Mouse (Mus musculus) heart, embryonic 10.5 days (tissue): ENCODE results near the gene Fev. TPM values are rescaled to one million over a fixed set of nuclear protein-coding genes. Genes with fewer than 3 reads are reported as not detected.

Experiments
- DNase-seq: peaks from one replicate; pipeline ENCODE4 v3.0.0-alpha.2; 2017; ENCODE audit warnings: low spot score
- H3K27ac ChIP-seq: fragments of 300-500 bp; sonication (generic); 2 replicates; pipeline ENCODE4 v1.5.1; 2016; ENCODE audit warnings: mild to moderate bottlenecking
- H3K27me3 ChIP-seq: fragments of 300-500 bp; sonication (generic); 2 replicates; pipeline ENCODE4 v1.6.1; 2016; ENCODE audit warnings: mild to moderate bottlenecking; ENCODE audit not compliant: poor library complexity, insufficient read depth, severe bottlenecking
- H3K36me3 ChIP-seq: fragments of 300-500 bp; sonication (generic); 2 replicates; pipeline ENCODE4 v1.6.1; 2016; ENCODE audit warnings: mild to moderate bottlenecking, moderate library complexity
- H3K4me1 ChIP-seq: fragments of 300-500 bp; sonication (generic); 2 replicates; pipeline ENCODE4 v1.6.1; 2016; ENCODE audit warnings: mild to moderate bottlenecking
- H3K4me3 ChIP-seq: fragments of 300-500 bp; sonication (generic); 2 replicates; pipeline ENCODE4 v1.5.1; 2016; ENCODE audit warnings: mild to moderate bottlenecking, moderate library complexity
- H3K9me3 ChIP-seq: fragments of 300-500 bp; sonication (generic); 2 replicates; pipeline ENCODE4 v1.6.1; 2016; ENCODE audit warnings: mild to moderate bottlenecking, moderate library complexity
- WGBS: fragments of 180-500 bp; shearing (Covaris S2); methylation state at CpG from one replicate; pipeline ENCODE4 v1.1.7; 2016; 5-methylcytosine and 5-hydroxymethylcytosine counted together
- polyA plus RNA-seq: library from polyadenylated mRNA; unstranded; fragments of >200 nt; fragmentation: Nextera tagmentation; extraction: Ambion mirVana; gene quantifications from 2 replicates; pipeline ENCODE4 v1.2.1, GENCODE M21; 2016

The Fev gene
- polyA plus RNA-seq, 1 experiment from 2014 or later, result 1.4 TPM

GRCm38 (mm10) chr1:74892351-74893133 lies 7.3 kb upstream of the Fev start:
- Histone ChIP-seq H3K27ac (no peak overlapping the region), H3K4me1 (peaks cover 13% of the 10 kb centered on the region), H3K27me3 (peaks cover 99% of the 10 kb centered on the region), H3K9me3 (no peaks in the 10 kb centered on the region), H3K36me3 (no peaks in the 10 kb centered on the region), H3K4me3 (peak overlapping the region; percentile 24; the same call in 1 of the 2 replicates)
- 2% methylated on average over 39 of the region's 39 CpGs for WGBS
- no peak for DNase-seq

- Histone ChIP-seq H3K27me3 (peaks cover 99% of the 10 kb centered on the region), H3K9me3 (no peaks in the 10 kb centered on the region), H3K27ac (no peak overlapping the region), H3K4me1 (peaks cover 10% of the 10 kb centered on the region), H3K4me3 (no peak overlapping the region), H3K36me3 (no peaks in the 10 kb centered on the region)
- 0% methylated on average over 8 of the region's 8 CpGs for WGBS
- no peak for DNase-seq
Observed at GRCm38 (mm10) chr1:74891513-74891912, 6.3 kb upstream of the Fev start.

DNA sequence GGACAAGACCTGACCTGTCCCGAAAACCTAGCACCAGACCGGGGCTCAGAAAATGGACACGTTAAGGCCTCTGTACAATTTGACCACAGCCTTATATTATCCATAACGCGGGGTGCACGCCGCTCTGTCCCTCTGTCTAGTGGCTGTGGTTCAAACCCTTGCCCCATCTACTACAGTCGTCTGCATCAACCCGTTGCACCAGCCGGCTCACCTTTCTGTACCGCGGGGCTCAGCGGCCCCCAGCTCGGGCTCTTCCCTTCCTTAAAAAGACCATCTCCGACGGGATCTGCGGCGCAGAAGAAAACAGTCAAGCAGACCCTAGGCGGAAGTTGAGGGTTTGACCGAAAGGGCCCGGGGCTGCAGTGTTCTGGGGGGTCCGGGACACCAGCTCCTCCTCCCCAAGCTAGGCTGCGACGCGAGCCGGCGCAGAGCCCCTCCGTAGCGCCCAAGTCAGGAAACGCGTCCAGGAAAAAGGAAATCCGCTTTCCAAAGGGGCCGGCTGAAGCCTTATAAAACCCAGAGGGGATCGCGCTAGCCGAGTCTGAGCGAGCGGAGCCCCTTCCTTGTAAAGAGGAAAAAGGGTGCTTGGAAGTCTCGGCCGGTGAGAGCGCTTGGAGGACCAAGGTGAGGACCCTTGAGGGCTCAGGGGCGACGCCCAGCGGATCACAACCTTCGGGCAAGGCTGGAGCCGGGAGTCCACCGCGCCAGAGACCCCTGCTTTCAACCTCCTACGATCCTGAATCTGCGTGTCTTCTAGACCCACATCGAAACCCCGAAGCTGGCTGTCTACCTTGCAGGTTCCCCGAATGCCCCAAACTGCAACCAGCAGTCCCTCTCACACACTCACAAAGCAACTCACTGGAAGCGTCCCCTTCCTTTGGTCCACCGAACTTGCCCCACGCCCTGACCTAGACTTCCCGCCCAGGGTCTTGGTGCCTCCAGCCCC lies 750 bp downstream of the Fev start:
- 1% methylated on average over 57 of the region's 57 CpGs for whole genome bisulfite sequencing
- Histone ChIP-seq H3K27me3 (peaks cover 98% of the 10 kb centered on the region), H3K9me3 (no peaks in the 10 kb centered on the region), H3K4me1 (peaks cover 31% of the 10 kb centered on the region), H3K36me3 (no peaks in the 10 kb centered on the region), H3K4me3 (peak overlapping the region; percentile 59), H3K27ac (peak overlapping the region; percentile 72)
- DNase-seq, result no peak

DNA sequence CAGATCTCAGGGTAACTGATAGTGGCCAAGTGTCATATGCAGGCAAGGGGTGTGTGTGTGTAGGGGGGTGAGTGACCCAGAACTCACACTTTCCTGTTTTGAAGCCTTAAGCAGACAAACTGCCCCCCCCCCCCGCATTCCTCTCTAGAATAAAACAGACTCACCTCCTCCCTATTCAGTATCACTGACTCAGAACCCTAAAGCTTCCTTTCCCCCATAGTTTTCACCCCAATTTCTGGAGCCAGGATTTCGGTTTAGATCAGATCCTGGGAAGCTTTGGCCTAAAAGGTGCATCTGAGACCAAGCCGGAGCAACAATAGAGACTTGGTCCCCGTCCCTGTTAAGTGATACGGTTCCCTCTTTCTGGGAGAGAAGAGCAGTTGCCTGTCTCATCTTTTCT lies 1.8 kb downstream of the Fev start:
- H3K27ac ChIP-seq, result no peak overlapping the region
- H3K4me3 ChIP-seq, result no peak overlapping the region
- H3K4me1 ChIP-seq, result peaks cover 31% of the 10 kb centered on the region
- 8% methylated on average over 5 of the region's 5 CpGs for WGBS
- no peak for DNase-seq
- peaks cover 99% of the 10 kb centered on the region for H3K27me3 ChIP-seq
- no peaks in the 10 kb centered on the region for H3K36me3 ChIP-seq
- no peaks in the 10 kb centered on the region for H3K9me3 ChIP-seq

- peaks cover 99% of the 10 kb centered on the region for H3K27me3 ChIP-seq
- no peak for DNase-seq
- no peaks in the 10 kb centered on the region for H3K9me3 ChIP-seq
- 4% methylated on average over 8 of the region's 8 CpGs for WGBS
- H3K36me3 ChIP-seq, result no peaks in the 10 kb centered on the region
- H3K4me3 ChIP-seq, result peak overlapping the region; percentile 56
- H3K4me1 ChIP-seq, result peaks cover 31% of the 10 kb centered on the region
- no peak overlapping the region for H3K27ac ChIP-seq
Observed at GRCm38 (mm10) chr1:74882828-74883227, 2.4 kb downstream of the Fev start.

- Histone ChIP-seq H3K4me3 (peak overlapping the region; percentile 56), H3K4me1 (peaks cover 31% of the 10 kb centered on the region), H3K9me3 (no peaks in the 10 kb centered on the region), H3K36me3 (no peaks in the 10 kb centered on the region), H3K27me3 (peaks cover 99% of the 10 kb centered on the region), H3K27ac (no peak overlapping the region)
- no peak for DNase-seq
- WGBS, result 1% methylated on average over 65 of the region's 74 CpGs
Observed at GRCm38 (mm10) chr1:74882055-74882734, 3.0 kb downstream of the Fev start.

- WGBS, result 5% methylated on average over 18 of the region's 18 CpGs
- H3K4me3 ChIP-seq, result no peak overlapping the region
- peaks cover 30% of the 10 kb centered on the region for H3K4me1 ChIP-seq
- no peak for DNase-seq
- peaks cover 95% of the 10 kb centered on the region for H3K27me3 ChIP-seq
- no peak overlapping the region for H3K27ac ChIP-seq
- no peaks in the 10 kb centered on the region for H3K9me3 ChIP-seq
- H3K36me3 ChIP-seq, result no peaks in the 10 kb centered on the region
Observed at GRCm38 (mm10) chr1:74880785-74881360, 4.3 kb downstream of the Fev start.

DNA sequence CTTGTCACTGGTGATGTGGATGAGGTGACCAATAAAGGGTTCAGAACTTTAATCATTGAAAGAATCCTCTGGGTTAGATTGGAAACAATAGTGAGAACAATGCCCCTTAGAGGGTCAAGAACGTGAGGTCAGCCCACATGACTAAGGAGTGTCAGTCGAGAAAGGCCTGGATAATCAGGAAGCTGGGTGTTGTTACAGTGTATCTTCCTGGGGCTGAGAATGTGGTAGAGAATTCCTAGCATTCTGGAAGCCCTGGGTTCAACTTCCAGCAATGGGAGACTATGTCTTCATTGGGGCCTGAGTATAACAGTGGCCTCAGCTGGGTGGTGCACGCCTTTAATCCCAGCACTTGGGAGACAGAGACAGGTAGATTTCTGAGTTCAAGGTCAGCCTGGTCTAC lies 8.0 kb downstream of the Fev start:
- no peak overlapping the region for H3K27ac ChIP-seq
- H3K36me3 ChIP-seq, result no peaks in the 10 kb centered on the region
- H3K4me3 ChIP-seq, result no peak overlapping the region
- H3K4me1 ChIP-seq, result peaks cover 7% of the 10 kb centered on the region
- no peak for DNase-seq
- H3K27me3 ChIP-seq, result peaks cover 86% of the 10 kb centered on the region
- no peaks in the 10 kb centered on the region for H3K9me3 ChIP-seq
- WGBS, result 39% methylated on average over 3 of the region's 3 CpGs

GRCm38 (mm10) chr1:74872218-74872617 lies 13.0 kb downstream of the Fev start:
- no peaks in the 10 kb centered on the region for H3K4me1 ChIP-seq
- 63% methylated on average over 2 of the region's 2 CpGs for WGBS

GRCm38 (mm10) chr1:74861783-74862182 lies 23.4 kb downstream of the Fev start:
- peaks cover 9% of the 10 kb centered on the region for H3K4me1 ChIP-seq
- H3K27me3 ChIP-seq, result peaks cover 49% of the 10 kb centered on the region
- no peak overlapping the region for H3K4me3 ChIP-seq
- no peaks in the 10 kb centered on the region for H3K9me3 ChIP-seq
- DNase-seq, result no peak
- no peaks in the 10 kb centered on the region for H3K36me3 ChIP-seq
- H3K27ac ChIP-seq, result no peak overlapping the region

More at GRCm38 (mm10) chr1:74872218-74872617, 13.0 kb downstream of the Fev start:
- Histone ChIP-seq H3K27me3 (peaks cover 55% of the 10 kb centered on the region), H3K9me3 (no peaks in the 10 kb centered on the region), H3K4me3 (no peak overlapping the region), H3K36me3 (no peaks in the 10 kb centered on the region), H3K27ac (no peak overlapping the region)
- no peak for DNase-seq

- WGBS, result 43% methylated on average over 6 of the region's 6 CpGs
- Histone ChIP-seq H3K4me3 (no peak overlapping the region), H3K4me1 (peaks cover 28% of the 10 kb centered on the region), H3K36me3 (no peaks in the 10 kb centered on the region), H3K9me3 (no peaks in the 10 kb centered on the region), H3K27me3 (peaks cover 67% of the 10 kb centered on the region), H3K27ac (no peak overlapping the region)
- DNase-seq, result no peak
Observed at GRCm38 (mm10) chr1:74859223-74859984, 25.8 kb downstream of the Fev start.

DNA sequence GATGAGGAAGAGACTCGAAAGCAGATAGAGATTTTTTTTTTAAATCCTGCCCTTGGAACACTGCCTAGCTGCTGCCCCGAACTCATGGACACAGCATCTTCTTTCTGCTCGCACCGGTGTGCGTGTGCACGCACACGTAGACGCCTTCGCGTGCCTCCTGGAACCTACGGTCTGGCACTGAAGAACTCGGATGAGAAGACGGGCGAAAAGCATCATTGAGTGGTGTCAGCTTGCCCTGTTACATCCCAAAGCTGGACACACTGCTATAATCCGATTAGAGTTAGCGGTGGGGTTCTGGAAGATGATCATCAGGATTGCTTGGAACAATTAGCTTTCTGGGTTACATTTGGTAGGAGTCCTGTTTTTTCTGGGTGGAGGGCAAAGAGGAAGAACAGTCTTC lies 26.4 kb downstream of the Fev start:
- peak overlapping the region; percentile 40; the same call in 1 of the 2 replicates for H3K4me3 ChIP-seq
- H3K4me1 ChIP-seq, result peaks cover 28% of the 10 kb centered on the region
- no peaks in the 10 kb centered on the region for H3K36me3 ChIP-seq
- WGBS, result 10% methylated on average over 16 of the region's 16 CpGs
- peaks cover 73% of the 10 kb centered on the region for H3K27me3 ChIP-seq
- no peak overlapping the region for H3K27ac ChIP-seq
- H3K9me3 ChIP-seq, result no peaks in the 10 kb centered on the region
- DNase-seq, result no peak
